Mouse (Mus musculus) lung, postnatal 36 days (tissue): ENCODE measurements around the gene Opa3.
A peak's percentile ranks its signal among the peaks of the same experiment; 100 is the strongest.

Experiments used
- DNase-seq: peaks from one replicate; pipeline ENCODE4 v3.0.0; 2022; ENCODE audit warnings: mixed read lengths

Gene Opa3

GRCm38 (mm10) chr7:19227883-19228792, at the start of gene Opa3:
Gene Opa3, plus strand, starts transcription at chr7:19228334.
- peak; percentile 100 for DNase-seq

GRCm38 (mm10) chr7:19178443-19179092, 49.6 kb upstream of the Opa3 start:
- DNase-seq, result peak; percentile 85

GRCm38 (mm10) chr7:19179173-19179572, 49.0 kb upstream of the Opa3 start:
- peak; percentile 81 for DNase-seq

GRCm38 (mm10) chr7:19179936-19180335, 48.2 kb upstream of the Opa3 start:
- peak; percentile 49 for DNase-seq

- DNase-seq, result peak; percentile 57
These were observed 47.2 kb upstream of the Opa3 start for GRCm38 (mm10) chr7:19180862-19181429.

- DNase-seq, result no peak
These were observed 43.9 kb upstream of the Opa3 start for GRCm38 (mm10) chr7:19184250-19184649.

GRCm38 (mm10) chr7:19184758-19185157, 43.4 kb upstream of the Opa3 start:
- no peak for DNase-seq

- no peak for DNase-seq
These were observed 33.5 kb upstream of the Opa3 start for GRCm38 (mm10) chr7:19194676-19195075.

GRCm38 (mm10) chr7:19196676-19197075, 31.5 kb upstream of the Opa3 start:
- peak; percentile 62 for DNase-seq

GRCm38 (mm10) chr7:19197985-19198384, 30.1 kb upstream of the Opa3 start:
- peak; percentile 65 for DNase-seq

- DNase-seq, result no peak
These were observed 26.5 kb upstream of the Opa3 start for GRCm38 (mm10) chr7:19201660-19202059.

GRCm38 (mm10) chr7:19202065-19202850, 25.9 kb upstream of the Opa3 start:
- DNase-seq, result no peak

- no peak for DNase-seq
These were observed 19.8 kb upstream of the Opa3 start for GRCm38 (mm10) chr7:19208201-19208910.

GRCm38 (mm10) chr7:19208944-19209472, 19.1 kb upstream of the Opa3 start:
- peak; percentile 89 for DNase-seq

- DNase-seq, result no peak
These were observed 18.6 kb upstream of the Opa3 start for GRCm38 (mm10) chr7:19209494-19209893.

- DNase-seq, result no peak
These were observed 18.1 kb upstream of the Opa3 start for GRCm38 (mm10) chr7:19210010-19210409.

- no peak for DNase-seq
These were observed 17.0 kb upstream of the Opa3 start for GRCm38 (mm10) chr7:19211041-19211675.

- DNase-seq, result peak; percentile 57
These were observed 16.0 kb upstream of the Opa3 start, which contains the start of gene Gpr4 for GRCm38 (mm10) chr7:19211996-19212755. Gene Gpr4, plus strand, starts transcription at chr7:19212538.

- no peak for DNase-seq
These were observed 14.7 kb upstream of the Opa3 start for GRCm38 (mm10) chr7:19213385-19213784.

- no peak for DNase-seq
These were observed 13.8 kb upstream of the Opa3 start for GRCm38 (mm10) chr7:19214369-19214768.

- no peak for DNase-seq
These were observed 13.2 kb upstream of the Opa3 start for GRCm38 (mm10) chr7:19214940-19215339.
